Mouse (Mus musculus) stomach, postnatal 0 days (tissue): ENCODE data around the gene Cbx7. TPM values are rescaled to one million over a fixed set of nuclear protein-coding genes. Genes with fewer than 3 reads are reported as not detected.

Source experiments
- ATAC-seq: fragments of 200-750 bp; cut with Nextera tagmentation; 2 replicates; pipeline ENCODE4 v1.8.0; 2017; ENCODE audit not compliant: low FRiP score, low TSS enrichment
- DNase-seq: peaks from one replicate; pipeline ENCODE4 v3.0.0-alpha.2; 2016; ENCODE audit warnings: low spot score
- H3K27ac ChIP-seq: fragments of 300-500 bp; sonication (generic); replicated peaks from 2 replicates; pipeline ENCODE4 v1.5.1; 2014; ENCODE audit warnings: mild to moderate bottlenecking, control low read depth
- H3K27me3 ChIP-seq: fragments of 300-500 bp; sonication (generic); 2 replicates; pipeline ENCODE4 v1.6.1; 2014; ENCODE audit warnings: low read length; ENCODE audit not compliant: control insufficient read depth, insufficient read depth
- H3K36me3 ChIP-seq: fragments of 300-500 bp; sonication (generic); 2 replicates; pipeline ENCODE4 v1.6.1; 2014; ENCODE audit warnings: low read length, mixed read lengths; ENCODE audit not compliant: control insufficient read depth, insufficient read depth
- H3K4me1 ChIP-seq: fragments of 300-500 bp; sonication (generic); replicated peaks from 2 replicates; pipeline ENCODE4 v1.6.1; 2014; ENCODE audit warnings: antibody characterized with exemption; ENCODE audit not compliant: control insufficient read depth, insufficient read depth
- H3K4me2 ChIP-seq: fragments of 300-500 bp; sonication (generic); replicated peaks from 2 replicates; pipeline ENCODE4 v1.6.1; 2014; ENCODE audit warnings: low read depth, mild to moderate bottlenecking, control low read depth, moderate library complexity
- H3K4me3 ChIP-seq: fragments of 300-500 bp; sonication (generic); 2 replicates; pipeline ENCODE4 v1.5.1; 2014; ENCODE audit warnings: low read depth, low read length, control low read depth
- H3K9ac ChIP-seq: fragments of 300-500 bp; sonication (generic); 2 replicates; pipeline ENCODE4 v1.6.1; 2014; ENCODE audit warnings: mild to moderate bottlenecking, low read length, control low read depth, mixed read lengths
- H3K9me3 ChIP-seq: fragments of 300-500 bp; sonication (generic); 2 replicates; pipeline ENCODE4 v1.6.1; 2016; ENCODE audit warnings: low read length; ENCODE audit not compliant: control insufficient read depth
- CTCF ChIP-seq: IDR thresholded peaks from 2 replicates; pipeline ENCODE4 v1.5.1; 2016; ENCODE audit warnings: antibody characterized with exemption, low read depth, mild to moderate bottlenecking, moderate library complexity
- EP300 ChIP-seq: optimal IDR thresholded peaks from 2 replicates; pipeline ENCODE3; 2016; ENCODE audit warnings: antibody characterized with exemption
- WGBS: fragments of 180-500 bp; shearing (Covaris S2); extraction: QIAGEN DNeasy Blood & Tissue Kit; methylation state at CpG from one replicate; pipeline ENCODE4 v1.1.7; 2014; 5-methylcytosine and 5-hydroxymethylcytosine counted together
- polyA plus RNA-seq: library from polyadenylated mRNA; unstranded; fragments of >200 nt; fragmentation: Nextera tagmentation; extraction: Ambion mirVana; gene quantifications from 2 replicates; pipeline ENCODE4 v1.2.1, GENCODE M21; 2015

Cbx7 gene
- polyA plus RNA-seq, 1 experiment from 2014 or later, result 4.8 TPM

DNA sequence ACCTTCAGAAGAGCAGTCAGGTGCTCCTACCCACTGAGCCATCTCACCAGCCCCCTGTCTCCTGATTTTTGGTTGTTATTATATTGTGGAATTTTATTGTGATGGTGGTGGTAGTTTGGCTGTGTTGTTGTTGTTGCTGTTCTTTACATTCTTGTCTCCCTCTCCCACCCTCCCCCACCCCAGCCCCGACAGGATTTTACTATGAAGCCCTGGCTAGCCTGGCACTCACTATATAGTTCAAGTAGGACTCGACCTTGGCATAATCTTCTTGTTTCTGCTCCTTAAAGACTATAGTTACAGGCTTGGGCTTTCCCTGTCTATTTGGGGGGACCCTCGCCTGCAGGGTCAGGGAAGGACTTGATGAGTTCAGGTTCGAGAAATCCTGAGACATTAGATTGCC is 76.6 kb downstream of the Cbx7 start:
- DNase-seq (no peak), ATAC-seq (no peak)
- Histone ChIP-seq H3K9me3 (no peaks in the 10 kb centered on the region), H3K4me2 (peak overlapping the region; percentile 9; the same call in 1 of the 2 replicates), H3K27me3 (no peaks in the 10 kb centered on the region), H3K4me1 (no peaks in the 10 kb centered on the region), H3K36me3 (no peaks in the 10 kb centered on the region; the same call in 1 of the 2 replicates), H3K9ac (no peak overlapping the region), H3K4me3 (no peak overlapping the region), H3K27ac (peak overlapping the region; percentile 5; the same call in 1 of the 2 replicates)
- no peak for TF ChIP-seq CTCF
- no peak for TF ChIP-seq EP300
- 76% methylated on average over 4 of the region's 4 CpGs for WGBS

DNA sequence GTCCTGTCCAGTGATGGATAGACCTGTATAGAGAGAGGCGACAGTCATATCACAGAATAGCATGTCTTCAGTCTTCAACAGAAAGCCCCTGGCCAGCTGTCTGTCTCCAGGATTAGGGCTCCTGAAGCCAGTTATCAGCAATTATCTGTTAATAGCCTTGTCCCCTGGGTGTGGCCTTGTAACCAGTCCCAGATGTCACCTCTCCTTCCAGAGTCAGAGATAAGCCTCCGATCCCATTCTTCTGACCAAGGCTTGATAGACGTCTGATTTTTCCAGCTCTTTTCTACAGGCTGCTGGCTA is 77.1 kb downstream of the Cbx7 start:
- no peak for DNase-seq

DNA sequence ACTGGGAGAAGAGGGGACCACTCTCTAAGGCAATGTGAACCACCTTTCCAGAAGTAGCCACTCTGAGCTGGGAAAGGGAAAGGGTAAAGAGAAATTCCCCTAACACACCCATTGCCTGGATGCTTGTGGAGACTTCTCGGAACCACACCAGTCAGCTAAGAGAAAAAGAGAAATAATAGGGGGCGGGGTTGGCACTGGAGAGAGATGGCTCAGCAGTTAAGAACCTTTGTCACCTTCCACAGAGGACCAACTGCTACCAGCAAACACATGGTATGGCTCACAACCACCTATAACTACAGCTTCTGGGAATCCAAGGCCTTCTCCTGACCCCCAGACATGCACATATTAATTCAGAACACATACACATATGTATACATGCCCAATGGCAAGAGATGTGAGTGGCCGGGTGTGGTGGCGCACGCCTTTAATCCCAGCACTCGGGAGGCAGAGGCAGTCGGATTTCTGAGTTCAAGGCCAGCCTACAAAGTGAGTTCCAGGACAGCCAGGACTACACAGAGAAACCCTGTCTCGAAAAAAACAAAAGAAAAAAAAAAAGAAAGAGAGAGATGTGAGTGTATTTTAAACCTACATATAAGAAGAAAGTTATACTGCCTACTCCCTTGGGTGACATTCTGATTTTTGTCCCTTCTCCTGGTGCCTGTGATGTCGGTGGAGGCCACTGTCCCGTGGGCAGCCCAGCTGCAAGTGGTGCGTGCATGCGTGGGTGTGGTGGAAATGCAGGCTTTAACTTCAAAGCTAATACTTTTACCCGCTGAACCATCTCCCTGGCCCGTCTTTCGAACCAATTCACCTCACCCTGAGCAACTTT is 77.7 kb downstream of the Cbx7 start:
- 73% methylated on average over 15 of the region's 15 CpGs for WGBS
- H3K9ac ChIP-seq, result peak overlapping the region; percentile 61
- no peaks in the 10 kb centered on the region for H3K27me3 ChIP-seq
- peak overlapping the region; percentile 84 for H3K4me2 ChIP-seq
- no peak for ATAC-seq
- no peaks in the 10 kb centered on the region; the same call in 1 of the 2 replicates for H3K36me3 ChIP-seq
- DNase-seq, result no peak
- H3K4me1 ChIP-seq, result no peaks in the 10 kb centered on the region
- TF ChIP-seq CTCF, result no peak
- TF ChIP-seq EP300, result no peak
- peak overlapping the region; percentile 54 for H3K4me3 ChIP-seq
- no peaks in the 10 kb centered on the region for H3K9me3 ChIP-seq
- H3K27ac ChIP-seq, result peak overlapping the region; percentile 83

More for the DNA sequence above, 77.1 kb downstream of the Cbx7 start:
- no peaks in the 10 kb centered on the region for H3K27me3 ChIP-seq
- 42% methylated on average over 3 of the region's 3 CpGs for WGBS
- no peaks in the 10 kb centered on the region for H3K9me3 ChIP-seq
- no peak for TF ChIP-seq EP300
- no peak for TF ChIP-seq CTCF
- H3K9ac ChIP-seq, result no peak overlapping the region
- H3K4me2 ChIP-seq, result peak overlapping the region; percentile 42
- H3K4me3 ChIP-seq, result no peak overlapping the region
- H3K4me1 ChIP-seq, result no peaks in the 10 kb centered on the region
- H3K27ac ChIP-seq, result peak overlapping the region; percentile 24; the same call in 1 of the 2 replicates
- no peaks in the 10 kb centered on the region; the same call in 1 of the 2 replicates for H3K36me3 ChIP-seq
- ATAC-seq, result no peak

DNA sequence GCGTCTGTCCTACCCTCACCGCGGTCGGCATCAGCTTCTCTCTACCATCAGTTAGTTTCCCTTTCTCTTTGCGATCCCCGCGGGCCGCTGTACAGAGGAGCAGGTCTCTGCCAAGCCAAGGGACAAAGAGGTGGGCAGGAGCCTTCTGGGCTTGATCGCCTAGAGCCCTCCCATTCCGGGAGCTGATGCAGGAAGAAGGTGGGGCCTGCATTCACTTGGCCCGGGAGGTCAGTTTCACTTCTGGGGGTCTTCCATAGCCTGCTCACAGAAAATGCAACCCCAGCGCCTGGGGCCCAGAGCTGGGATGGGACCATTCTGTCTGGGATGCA is 78.7 kb downstream of the Cbx7 start:
- H3K4me2 ChIP-seq, result peak overlapping the region; percentile 84
- peak overlapping the region; percentile 83 for H3K27ac ChIP-seq
- H3K4me3 ChIP-seq, result peak overlapping the region; percentile 54
- H3K4me1 ChIP-seq, result no peaks in the 10 kb centered on the region
- H3K36me3 ChIP-seq, result no peaks in the 10 kb centered on the region; the same call in 1 of the 2 replicates
- ATAC-seq, result peak; percentile 79
- H3K9me3 ChIP-seq, result no peaks in the 10 kb centered on the region
- no peaks in the 10 kb centered on the region for H3K27me3 ChIP-seq
- peak overlapping the region; percentile 61 for H3K9ac ChIP-seq
- TF ChIP-seq CTCF (no peak), EP300 (no peak)
- 6% methylated on average over 12 of the region's 12 CpGs for WGBS
- peak; percentile 78 for DNase-seq

DNA sequence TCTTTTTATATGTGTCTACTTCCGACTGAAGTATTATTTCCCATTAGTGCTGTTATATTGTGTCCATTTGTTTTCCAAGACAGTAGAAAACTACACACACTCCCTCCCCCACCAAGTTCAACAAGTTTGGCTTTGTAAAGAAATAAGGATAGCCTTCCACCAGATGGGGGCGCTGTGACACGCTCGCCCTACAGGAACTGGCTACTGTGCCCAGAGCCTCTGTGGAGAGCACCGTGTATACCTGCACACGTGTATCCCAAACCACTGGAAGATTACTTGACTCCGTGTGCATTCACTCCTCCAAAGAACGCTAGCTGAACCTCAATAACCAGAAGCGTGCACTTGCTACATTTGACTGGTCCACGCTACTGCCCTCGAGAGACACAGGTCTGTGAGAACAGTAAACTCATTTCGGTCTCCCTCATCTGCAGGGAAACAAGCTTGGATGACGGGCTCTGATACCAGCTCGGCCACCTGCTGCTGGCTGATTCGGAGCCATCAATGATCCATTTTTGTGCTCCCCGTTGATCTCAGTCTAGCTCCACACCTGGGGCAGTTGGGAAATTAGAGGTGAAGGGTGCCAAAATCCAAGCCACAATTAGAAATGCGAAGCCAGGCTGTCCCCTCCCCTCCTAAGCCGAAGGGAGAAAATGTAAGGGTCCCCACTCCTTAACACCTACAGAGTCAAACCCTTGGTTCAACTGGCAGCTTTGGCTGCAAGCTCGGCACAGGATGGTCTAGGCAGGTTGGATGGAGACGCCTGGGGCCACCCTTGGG is 79.3 kb downstream of the Cbx7 start, which contains the start of gene Apobec3:
TSS of gene Apobec3 (plus strand) at position 224 of the 777 bp plus-strand sequence.
- peak; percentile 92 for DNase-seq
- Histone ChIP-seq H3K36me3 (no peaks in the 10 kb centered on the region; the same call in 1 of the 2 replicates), H3K9me3 (no peaks in the 10 kb centered on the region), H3K4me1 (no peaks in the 10 kb centered on the region), H3K27ac (peak within 1 kb of the TSS; percentile 83), H3K4me3 (peak within 1 kb of the TSS; percentile 54), H3K27me3 (no peaks in the 10 kb centered on the region), H3K4me2 (peak within 1 kb of the TSS; percentile 84), H3K9ac (peak within 1 kb of the TSS; percentile 61)
- WGBS, result 3% methylated on average over 20 of the region's 20 CpGs
- ATAC-seq, result peak; percentile 75
- no peak for TF ChIP-seq EP300
- TF ChIP-seq CTCF, result peak; percentile 90
